Mouse (Mus musculus): ENCODE measurements around the gene Kdm1a. TPM values are rescaled to one million over a fixed set of nuclear protein-coding genes. Genes with fewer than 3 reads are reported as not detected.

Kdm1a gene
- total RNA-seq (2021): 10 to 100 TPM; 17.9 TPM
- long read RNA-seq, experiment 1, transcript Kdm1a-202 (20 exons, 3,028 nt): major isoform, 29 of 57 reads
- long read RNA-seq, experiment 1, transcript Kdm1a-203 (19 exons, 3,008 nt): minor isoform, 24 of 57 reads
- long read RNA-seq, experiment 1, partial matches to known transcripts: 3 of 57 reads
- long read RNA-seq, experiment 1, other reads (novel, unspliced or antisense): 1 of 57 reads
- long read RNA-seq, experiment 2, transcript Kdm1a-203 (19 exons, 3,008 nt): minor isoform, 19 of 47 reads
- long read RNA-seq, experiment 2, transcript Kdm1a-202 (20 exons, 3,028 nt): major isoform, 26 of 47 reads
- long read RNA-seq, experiment 2, partial matches to known transcripts: 1 of 47 reads
- long read RNA-seq, experiment 2, other reads (novel, unspliced or antisense): 1 of 47 reads

DNA sequence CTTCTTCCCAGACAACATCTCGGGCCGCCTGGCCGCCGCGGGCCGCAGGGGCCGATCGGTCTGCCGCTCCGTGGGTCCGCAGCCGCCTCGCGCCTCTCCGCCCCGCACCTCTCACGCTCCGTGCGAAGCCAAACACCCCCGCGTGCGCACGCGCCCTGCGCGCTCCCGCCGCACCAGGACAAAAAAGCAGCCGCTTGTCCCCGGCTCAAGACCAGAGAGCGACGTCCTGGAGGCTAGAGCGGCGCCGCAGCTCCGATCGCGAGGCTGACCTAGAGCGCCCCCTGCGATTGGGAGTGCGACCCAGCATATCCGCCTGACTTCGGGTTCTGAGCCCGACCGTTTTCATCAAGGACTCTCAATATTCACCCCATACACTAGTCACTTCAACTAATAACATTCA, at the start of gene Kdm1a:
Kdm1a (minus strand) TSS at position 156 of the 400 bp plus-strand sequence.
- peak; percentile 94 for DNase-seq (ENCODE audit: low spot score)

DNA sequence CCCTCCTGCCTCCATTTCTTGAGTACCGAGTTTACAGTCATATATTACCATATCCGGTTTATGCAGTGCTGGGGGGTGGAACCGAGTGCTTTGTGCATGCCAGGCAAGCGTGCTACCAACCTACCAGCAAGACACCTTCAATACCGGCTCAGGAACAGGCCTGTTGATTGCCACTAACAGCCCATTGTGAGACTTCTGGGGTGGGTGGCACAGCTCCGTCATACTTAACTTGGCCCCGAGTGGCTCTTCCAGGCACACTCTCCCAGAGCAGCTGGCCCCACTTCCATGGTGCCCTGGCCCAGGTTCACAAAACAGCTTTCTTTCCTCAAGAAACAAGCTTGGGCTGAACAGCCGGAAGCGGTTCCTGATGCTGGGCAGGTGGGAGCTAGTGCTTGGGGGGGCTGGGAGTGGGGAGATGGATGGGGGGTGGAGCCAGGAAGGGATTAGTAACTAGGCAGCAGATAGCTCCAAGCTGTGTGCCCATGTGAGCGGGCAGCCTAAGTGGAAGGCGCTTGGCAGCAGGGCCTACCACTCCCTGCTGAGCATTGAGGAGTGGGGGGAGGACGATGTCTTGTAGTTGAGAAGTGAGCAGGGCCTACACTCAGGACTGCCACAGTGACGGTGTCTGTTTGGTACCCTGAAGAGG, 49.5 kb upstream of the Kdm1a start:
- no peak for DNase-seq (ENCODE audit: low spot score)

DNA sequence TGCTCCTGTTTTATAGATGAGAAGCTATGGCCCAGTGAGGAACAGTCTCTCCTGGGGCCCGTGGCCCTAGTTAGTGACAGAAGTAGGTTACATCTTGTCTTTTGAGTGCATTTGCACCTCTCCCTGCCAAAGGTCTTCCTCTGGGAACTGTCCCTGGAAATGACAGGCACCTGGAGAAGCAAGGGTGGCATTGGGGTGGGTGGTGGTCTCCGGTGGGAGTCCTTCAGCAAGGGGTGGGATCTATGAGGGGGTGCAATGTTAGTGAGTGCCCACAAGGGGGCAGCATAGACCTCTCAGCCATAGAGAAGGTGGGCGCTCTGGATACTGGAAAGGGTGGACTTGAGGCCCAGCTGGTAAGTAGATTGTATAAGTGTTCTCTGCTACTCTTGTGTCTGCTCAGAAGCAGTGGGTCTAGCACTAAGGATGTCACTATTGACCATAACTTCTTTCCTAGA, 48.9 kb upstream of the Kdm1a start:
- no peak for DNase-seq (ENCODE audit: low spot score)

DNA sequence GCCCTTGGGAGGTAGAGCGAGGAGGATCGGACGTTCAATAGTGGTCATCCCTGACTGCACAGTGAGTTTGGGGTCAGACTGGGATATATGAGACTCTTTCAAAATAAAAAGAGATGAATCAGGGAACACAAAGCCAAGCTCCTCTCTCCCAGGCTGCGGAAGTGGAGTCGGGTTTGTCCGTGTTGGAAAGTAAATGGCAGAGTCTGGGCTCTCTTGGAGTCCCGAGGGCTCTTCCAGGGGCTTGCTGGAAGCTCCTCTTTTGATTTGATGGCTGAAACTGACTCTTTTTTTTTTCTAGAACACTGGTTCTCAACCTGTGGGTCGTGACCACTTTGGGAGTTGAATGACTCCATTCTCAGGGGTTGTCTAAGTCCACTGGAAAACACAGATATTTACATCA, 47.7 kb upstream of the Kdm1a start:
- no peak for DNase-seq (ENCODE audit: low spot score)

DNA sequence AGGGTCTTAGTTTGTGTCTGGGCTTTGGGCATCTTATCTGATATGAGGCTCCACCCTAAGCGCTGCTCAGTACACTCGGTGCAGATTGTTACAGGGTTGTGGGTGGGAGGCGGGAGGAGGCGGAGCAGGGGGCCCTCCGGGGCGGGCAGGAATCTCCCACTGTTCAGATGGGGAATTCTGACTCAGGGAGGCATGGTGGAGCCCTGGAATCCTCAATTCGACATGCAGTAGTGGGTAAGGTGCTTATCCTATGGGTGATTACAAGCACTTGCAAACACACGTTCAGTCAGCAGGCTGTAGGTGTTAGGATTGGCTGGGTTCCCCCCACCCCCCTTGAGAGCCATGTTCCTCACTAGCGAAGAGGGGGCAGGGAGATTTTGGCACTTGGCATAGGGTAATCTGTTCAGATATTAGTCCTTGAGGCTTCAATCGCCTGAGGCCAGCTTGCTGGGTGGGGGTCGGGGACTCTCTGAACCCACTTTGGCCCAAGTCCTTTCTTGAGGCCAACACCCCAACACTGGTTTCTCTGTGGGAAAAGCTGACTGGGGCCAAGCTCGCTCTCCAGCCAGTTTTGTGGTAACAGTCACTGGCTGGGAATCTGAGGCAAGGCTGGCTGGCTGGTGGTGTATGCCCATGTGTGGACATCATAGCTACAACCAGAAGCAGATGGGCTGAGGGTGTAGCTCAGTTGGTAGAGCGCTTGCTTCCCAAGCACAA, 47.1 kb upstream of the Kdm1a start:
- no peak for DNase-seq (ENCODE audit: low spot score)

DNA sequence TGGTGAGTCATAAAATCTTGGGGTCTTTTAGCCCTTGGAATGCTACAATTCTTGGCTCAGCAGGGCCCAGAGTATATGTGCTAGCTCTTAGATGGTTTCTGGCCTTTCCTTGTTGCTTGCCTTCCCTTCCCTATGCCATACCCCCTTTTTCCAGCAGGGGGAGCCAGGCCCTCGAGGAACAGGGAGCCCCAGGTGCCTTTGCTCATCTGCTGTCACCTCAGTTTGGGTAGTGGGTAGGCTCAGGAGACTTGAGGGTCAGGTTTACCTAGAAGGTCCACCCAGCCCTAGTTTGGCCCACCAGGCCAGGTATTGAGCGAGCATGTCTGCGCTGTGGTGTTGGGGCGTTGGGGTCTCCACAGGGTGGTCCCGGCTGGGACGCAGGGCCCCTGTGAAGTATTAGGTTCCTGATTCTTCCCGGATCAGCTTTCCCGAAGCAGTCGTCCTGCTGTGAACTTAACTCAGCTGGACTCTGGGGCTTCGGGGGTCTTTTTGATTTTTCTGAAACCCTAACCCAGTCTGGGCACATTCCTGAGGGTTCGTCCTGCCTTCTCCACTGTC, 46.5 kb upstream of the Kdm1a start:
- peak; percentile 63 for DNase-seq (ENCODE audit: low spot score)

DNA sequence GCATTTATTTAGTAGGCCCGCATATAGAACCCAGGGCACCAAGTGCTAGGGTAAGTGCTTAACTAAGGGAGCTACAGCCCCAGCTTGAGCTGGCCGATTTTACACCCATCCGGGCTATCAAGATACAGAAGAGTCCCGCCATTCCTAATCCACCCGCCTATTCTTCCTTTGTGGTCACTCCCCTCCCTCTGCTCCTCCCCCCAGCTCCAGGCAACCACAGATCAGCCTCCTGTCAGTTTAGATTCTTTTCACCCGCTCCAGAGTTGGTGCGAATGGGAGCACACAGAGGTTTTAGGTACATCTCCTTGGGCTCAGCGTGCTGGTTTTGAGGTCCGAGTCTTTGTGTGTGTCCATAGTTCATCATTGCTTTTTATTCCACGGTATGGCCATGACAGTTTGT, 36.4 kb upstream of the Kdm1a start:
- DNase-seq (ENCODE audit: low spot score): no peak

DNA sequence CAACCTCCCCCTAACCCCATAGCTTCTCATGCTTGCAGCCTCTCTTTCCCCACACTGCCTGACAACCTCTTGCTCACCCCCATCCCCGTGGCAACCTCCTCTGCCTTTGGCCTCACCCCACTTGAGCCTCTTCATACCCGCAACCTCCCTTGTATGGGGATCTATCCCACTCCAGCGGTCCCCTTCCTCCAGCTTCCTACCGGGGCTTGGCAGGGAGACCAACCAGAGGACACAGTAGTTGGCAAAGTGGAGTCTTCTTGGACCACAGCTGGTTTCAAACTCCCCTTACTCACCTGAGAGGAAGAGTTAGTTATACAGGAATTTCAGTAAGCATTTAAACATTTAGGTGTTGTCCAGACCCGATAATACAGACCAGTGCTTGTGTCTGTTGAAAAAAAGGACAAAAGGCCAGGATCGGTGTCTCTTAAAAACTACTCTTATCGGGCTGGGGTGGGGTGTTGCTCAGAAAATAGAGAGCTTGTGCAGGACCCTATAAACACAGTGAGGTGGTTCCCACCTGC, 35.8 kb upstream of the Kdm1a start:
- DNase-seq (ENCODE audit: low spot score): no peak

DNA sequence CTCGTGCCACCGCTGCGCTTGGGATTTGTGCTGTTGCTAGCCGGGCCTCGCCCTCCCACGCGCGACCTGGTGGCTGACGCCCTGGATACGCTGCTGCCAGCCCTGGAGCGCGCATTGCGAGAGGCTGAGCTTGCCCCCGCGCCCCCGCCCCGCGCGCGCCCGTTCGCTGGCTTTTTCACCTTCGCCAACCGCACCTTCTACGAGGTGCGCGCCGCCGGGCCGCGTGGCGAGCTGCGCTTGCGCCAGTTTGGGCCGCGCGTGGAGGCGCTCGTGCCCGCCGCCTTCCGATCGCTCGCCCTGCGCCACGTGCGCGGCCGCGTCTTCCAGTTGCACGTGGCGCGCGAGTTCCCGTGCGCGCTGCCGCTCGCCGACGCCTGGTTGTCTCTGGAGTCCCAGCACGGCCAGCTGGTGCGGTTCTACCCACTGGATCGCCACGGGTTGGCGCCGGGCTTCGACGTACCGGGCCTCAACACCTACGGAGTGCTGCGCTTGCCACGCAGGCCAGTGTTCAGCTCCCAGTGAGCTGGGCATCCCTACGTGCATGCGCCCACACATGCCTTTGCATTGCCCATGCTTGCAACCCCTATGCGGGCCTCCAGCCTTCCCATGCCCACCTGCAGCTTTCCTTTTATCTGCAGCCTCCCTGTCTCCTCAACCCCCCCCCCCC, 35.2 kb upstream of the Kdm1a start:
- no peak for DNase-seq (ENCODE audit: low spot score)

DNA sequence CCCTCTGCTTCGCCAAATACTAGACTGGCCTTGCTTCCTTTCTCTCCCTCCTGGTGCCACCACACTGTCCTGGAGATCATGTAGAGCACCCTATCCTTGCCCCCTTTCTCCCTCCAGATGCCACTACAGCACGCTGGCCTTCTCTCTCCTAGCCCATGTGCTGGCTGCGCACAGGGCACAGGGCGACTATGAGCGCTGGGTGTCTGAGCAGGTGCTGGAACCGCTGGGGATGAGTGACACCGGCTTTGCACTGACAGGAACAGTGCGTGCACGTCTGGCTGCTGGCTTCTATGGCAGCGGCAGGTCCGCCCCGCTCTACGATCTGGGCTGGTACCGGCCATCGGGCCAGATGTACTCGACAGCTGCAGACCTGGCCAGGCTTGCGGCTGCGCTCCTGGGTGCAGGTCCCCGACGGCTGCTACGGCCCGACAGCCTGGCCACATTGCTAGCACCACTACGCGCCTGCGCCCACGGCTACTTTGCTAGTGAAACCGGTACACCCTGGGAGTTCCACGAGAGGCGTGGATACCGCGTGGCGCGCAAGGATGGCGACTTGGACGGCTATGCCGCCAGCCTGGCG, 34.5 kb upstream of the Kdm1a start:
- DNase-seq (ENCODE audit: low spot score): no peak

DNA sequence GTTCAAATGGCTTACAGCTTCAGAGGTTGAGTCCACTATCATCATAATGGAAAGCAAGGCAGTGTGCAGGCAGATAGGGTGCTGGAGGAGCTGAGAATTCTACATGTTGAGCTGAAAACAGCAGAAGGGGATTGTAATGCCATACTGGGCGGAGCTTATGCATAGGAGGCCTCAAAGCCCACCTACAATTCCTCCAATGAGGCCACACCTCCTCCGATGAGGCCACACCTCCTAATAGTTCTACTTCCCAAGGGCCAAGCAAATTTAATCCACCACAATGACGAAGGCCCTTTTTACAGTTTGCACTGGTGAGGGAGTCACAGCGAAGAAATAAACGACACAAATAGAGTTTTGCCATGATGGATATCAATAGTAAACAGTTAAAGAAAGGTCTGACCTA, 34.0 kb upstream of the Kdm1a start:
- no peak for DNase-seq (ENCODE audit: low spot score)

DNA sequence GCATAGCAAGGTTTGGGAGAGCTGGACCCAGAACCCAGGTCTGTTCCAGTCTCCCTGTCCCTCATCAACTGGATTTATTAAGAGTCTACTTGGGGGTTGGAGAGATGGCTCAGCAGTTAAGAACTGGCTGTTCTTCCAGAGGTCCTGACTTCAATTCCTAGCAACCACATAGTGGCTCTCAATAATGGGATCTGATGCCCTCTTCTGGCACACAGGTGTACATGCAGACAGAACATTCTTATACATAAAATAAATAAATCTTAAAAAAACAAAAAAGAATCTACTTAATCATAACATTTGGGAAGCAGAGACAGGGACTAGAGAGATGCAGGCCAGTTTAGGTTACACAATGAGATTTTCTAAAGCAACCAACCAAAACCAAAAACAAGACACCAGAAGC, 33.5 kb upstream of the Kdm1a start:
- DNase-seq (ENCODE audit: low spot score): no peak

DNA sequence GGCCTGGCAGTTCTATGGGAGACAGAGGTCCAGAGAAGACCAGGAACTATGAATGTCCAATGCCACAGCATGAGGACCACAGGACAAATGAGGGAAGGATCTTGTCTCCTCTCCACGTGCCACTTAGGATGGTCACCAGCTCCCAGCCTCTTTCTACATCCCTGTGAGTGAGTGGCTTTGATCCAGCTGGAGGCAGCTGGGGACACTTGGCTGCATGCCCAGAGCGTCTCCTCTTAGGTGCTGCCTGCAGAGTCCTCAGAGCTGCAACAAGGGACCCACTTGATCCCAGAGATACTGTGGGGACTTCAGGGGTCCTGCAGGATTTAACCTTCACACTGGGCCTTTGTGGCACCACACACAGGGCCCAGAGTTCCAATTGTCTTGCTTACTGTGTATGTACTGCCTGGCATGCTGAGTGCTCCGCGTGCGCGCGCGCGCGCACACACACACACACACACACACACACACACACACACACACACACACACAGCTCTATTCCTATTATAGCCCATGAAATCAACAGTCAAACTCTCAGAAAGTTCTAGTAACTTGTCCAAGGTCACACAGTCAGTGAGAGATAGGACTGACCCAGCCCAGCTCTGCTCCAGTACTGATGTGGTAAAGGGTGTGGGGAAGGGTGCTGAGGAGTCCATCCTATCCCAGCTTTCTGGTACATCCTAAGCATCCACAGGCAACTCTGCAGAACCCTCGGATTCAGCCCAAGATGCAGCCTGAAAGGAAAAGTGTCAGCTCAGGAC, 28.9 kb upstream of the Kdm1a start:
- no peak for DNase-seq (ENCODE audit: low spot score)

DNA sequence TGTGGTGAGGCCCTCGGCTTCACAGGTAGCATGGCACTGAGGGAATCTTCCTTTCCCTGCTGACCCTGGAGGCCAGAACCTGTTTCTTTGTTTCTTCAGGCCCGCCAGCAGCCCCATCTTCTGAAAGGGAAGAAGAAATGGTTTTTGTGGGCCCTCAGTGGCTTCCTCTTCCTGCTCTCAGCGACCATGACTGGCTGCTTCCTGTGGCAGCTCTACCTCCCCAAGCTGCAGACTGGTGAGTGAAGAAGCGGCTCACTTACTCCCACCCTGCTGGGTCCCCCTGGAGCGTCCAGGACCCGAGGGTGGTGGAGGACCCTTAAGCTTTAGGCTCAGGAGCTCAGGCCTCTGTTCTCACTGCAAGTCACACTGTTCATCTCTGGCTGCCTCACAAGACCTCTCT, 24.1 kb upstream of the Kdm1a start:
- no peak for DNase-seq (ENCODE audit: low spot score)

DNA sequence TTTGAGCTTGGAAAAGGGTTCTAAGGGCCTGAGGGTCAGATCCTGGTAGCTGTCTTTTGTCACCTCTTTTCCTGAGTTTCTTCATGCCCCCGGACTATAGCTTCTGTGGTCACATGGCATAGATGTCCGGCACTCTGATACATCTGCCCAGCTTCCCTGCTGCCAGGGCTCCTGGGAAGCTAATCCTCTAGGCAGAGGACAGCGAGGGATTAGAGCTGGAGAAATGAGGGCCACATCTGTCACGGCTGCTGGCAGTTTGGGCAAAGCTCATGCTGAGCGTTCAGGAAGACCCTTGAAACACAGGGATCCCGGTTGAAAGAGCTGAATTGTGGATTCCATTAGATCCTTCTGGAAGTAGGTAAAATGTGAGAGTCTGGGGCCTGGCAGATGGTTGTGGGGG, 19.9 kb upstream of the Kdm1a start, which contains the start of gene Lactbl1:
Lactbl1 (plus strand) TSS at position 234 of the 400 bp plus-strand sequence.
- no peak for DNase-seq (ENCODE audit: low spot score)

DNA sequence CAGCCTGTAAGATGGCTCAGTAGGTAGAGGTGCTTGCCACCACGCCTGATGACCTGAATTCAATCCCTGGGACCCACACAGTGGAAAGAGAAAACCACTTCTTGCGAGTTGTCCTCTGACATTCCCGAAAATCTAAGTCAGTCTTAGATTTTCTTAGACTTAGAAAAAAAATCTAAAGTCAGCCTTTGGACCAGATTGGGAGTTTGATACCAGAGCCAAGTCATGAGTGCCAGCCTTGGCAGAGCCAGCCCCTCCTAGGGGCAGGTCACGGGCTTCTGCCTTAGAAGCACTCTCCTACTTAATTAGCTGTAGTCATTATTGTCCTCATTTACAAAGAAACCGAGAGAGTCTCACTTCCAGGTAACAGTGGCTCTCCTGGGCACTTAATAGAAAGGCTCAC, 19.4 kb upstream of the Kdm1a start:
- DNase-seq (ENCODE audit: low spot score): no peak

DNA sequence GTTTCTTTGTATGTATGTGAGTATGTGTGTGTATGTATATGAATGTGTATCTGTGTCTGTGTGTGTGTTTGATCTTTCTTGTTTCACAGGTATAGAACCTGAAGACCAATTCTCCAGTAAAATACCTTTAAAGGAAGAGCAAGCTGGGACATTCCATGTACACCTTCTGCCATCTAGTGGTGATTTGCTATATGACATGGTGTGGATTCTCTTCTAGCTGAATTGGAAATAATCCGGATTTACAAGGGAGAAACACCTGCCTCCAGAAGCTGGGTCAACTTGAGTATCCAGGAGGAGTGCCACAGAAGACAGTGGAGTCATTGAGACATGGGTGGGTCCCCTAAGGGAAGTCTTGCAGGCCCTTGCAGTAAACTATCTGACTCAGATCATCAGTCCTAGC, 18.8 kb upstream of the Kdm1a start:
- DNase-seq (ENCODE audit: low spot score): peak; percentile 65

DNA sequence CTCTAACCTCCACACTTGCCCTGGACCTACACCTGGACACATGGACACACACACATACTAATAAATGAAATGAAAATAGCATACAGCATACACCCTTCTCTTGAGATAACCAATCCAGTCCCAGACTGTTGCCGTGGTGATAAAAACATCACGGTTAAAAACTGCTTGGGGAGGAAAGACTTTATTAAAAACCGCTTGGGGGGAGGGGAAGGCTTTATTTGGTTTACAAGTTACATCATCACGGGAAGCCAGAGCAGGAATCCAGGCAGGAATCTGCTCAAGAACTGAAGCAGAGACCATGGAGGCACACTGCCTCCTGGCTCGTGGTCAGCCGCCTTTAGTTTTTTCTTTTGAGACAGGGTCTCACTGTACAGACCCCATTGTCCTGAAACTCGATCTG, 11.1 kb upstream of the Kdm1a start:
- DNase-seq (ENCODE audit: low spot score): no peak

DNA sequence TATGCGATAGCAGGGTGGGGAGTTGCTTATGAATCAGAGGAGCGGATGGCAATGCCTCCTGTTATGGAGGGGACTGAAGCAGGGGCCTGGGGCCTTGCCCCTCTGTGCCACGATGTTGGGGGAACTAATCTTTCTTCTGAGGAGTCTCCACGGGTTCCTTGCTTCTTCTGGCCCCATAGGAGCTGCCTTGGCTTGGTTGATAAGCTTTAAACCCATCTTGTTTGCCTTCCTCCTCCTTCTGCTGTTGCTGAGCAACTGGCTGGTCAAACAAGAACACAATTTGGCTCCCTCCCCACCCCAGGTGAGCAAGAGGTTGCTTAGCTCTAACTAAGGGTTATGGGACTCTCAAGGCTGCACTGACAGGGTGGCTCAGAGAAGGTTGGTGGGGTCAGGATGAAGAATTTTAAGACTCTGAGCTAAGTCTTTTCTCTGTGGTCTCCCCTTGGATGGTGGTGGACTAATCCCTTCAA, 7.9 kb upstream of the Kdm1a start, which contains the start of gene Tex46:
Tex46 (plus strand) TSS at position 51 of the 470 bp plus-strand sequence.
- no peak for DNase-seq (ENCODE audit: low spot score)

Measured in gastrocnemius, adult 18-20 months (tissue).